Mouse (Mus musculus): Measurements from ENCODE around the gene Cenps. TPM values are rescaled to one million over a fixed set of nuclear protein-coding genes. Genes with fewer than 3 reads are reported as not detected.
A peak's percentile ranks its signal among the peaks of the same experiment; 100 is the strongest.

The Cenps gene
- total and polyA plus RNA-seq, 2 experiments from 2014 or later: 2.0 to 10.3 TPM

DNA sequence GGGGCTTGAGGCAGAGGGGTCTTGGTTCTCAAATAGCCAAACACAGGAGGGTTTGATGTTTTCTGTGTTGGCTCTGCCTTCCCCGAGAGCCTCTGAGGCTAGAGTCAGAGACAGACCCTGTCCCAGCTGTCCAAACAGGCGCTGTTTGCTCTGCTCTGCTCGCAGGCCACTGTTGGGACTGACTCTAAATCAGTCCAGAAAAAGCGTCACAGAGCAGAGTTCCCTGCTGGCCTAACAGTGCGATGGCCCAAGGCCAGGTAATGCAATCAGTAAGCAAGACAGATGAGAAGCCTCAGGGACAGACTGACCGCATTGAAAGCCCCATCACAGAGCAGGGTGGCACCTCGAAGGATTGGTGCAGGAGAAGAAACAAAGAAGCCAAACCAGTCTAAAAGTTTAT is 12.2 kb upstream of the Cenps start:
- WGBS: 65% methylated on average over 7 of the region's 7 CpGs
- Histone ChIP-seq H3K9me3 (replicated peaks; ENCODE audit: control insufficient read depth, low read length) (no peaks in the 10 kb centered on the region), H3K4me1 (ENCODE audit: control insufficient read depth, insufficient read depth) (no peaks in the 10 kb centered on the region), H3K27ac (ENCODE audit: low read depth) (no peak overlapping the region), H3K27me3 (ENCODE audit: control insufficient read depth, insufficient read depth, low read length) (no peaks in the 10 kb centered on the region), H3K9ac (replicated peaks; ENCODE audit: low read depth, low read length) (no peak overlapping the region), H3K4me2 (ENCODE audit: low read depth, low read length) (no peak overlapping the region), H3K4me3 (ENCODE audit: low read depth, low read length) (no peak overlapping the region), H3K36me3 (replicated peaks; ENCODE audit: control insufficient read depth, insufficient read depth, low read length) (peaks cover 50% of the 10 kb centered on the region)
- TF ChIP-seq EP300 (IDR thresholded peaks at IDR 0.05; ENCODE audit: low read depth): no peak
- no peak for TF ChIP-seq CTCF (IDR thresholded peaks at IDR 0.05; ENCODE audit: low read depth)
- DNase-seq (ENCODE audit: low spot score) (no peak), ATAC-seq (ENCODE audit: insufficient read depth, low read depth) (no peak)

GRCm38 (mm10) chr4:149149196-149149595 is 11.8 kb upstream of the Cenps start:
- Histone ChIP-seq H3K27me3 (ENCODE audit: control insufficient read depth, insufficient read depth, low read length) (no peaks in the 10 kb centered on the region), H3K9ac (replicated peaks; ENCODE audit: low read depth, low read length) (no peak overlapping the region), H3K27ac (ENCODE audit: low read depth) (no peak overlapping the region), H3K36me3 (replicated peaks; ENCODE audit: control insufficient read depth, insufficient read depth, low read length) (peaks cover 46% of the 10 kb centered on the region), H3K4me3 (ENCODE audit: low read depth, low read length) (no peak overlapping the region), H3K4me1 (ENCODE audit: control insufficient read depth, insufficient read depth) (no peaks in the 10 kb centered on the region), H3K9me3 (replicated peaks; ENCODE audit: control insufficient read depth, low read length) (no peaks in the 10 kb centered on the region), H3K4me2 (ENCODE audit: low read depth, low read length) (no peak overlapping the region)
- DNase-seq (ENCODE audit: low spot score): no peak
- TF ChIP-seq EP300 (IDR thresholded peaks at IDR 0.05; ENCODE audit: low read depth) (no peak), CTCF (IDR thresholded peaks at IDR 0.05; ENCODE audit: low read depth) (no peak)
- 75% methylated on average over 9 of the region's 9 CpGs for WGBS
- no peak for ATAC-seq (ENCODE audit: insufficient read depth, low read depth)

GRCm38 (mm10) chr4:149148084-149148483 is 10.7 kb upstream of the Cenps start:
- Histone ChIP-seq H3K27me3 (ENCODE audit: control insufficient read depth, insufficient read depth, low read length) (no peaks in the 10 kb centered on the region), H3K4me3 (ENCODE audit: low read depth, low read length) (no peak overlapping the region), H3K27ac (ENCODE audit: low read depth) (no peak overlapping the region), H3K36me3 (replicated peaks; ENCODE audit: control insufficient read depth, insufficient read depth, low read length) (peaks cover 34% of the 10 kb centered on the region), H3K4me2 (ENCODE audit: low read depth, low read length) (no peak overlapping the region), H3K9ac (replicated peaks; ENCODE audit: low read depth, low read length) (no peak overlapping the region), H3K9me3 (replicated peaks; ENCODE audit: control insufficient read depth, low read length) (no peaks in the 10 kb centered on the region), H3K4me1 (ENCODE audit: control insufficient read depth, insufficient read depth) (no peaks in the 10 kb centered on the region)
- WGBS: 68% methylated on average over 4 of the region's 4 CpGs
- no peak for DNase-seq (ENCODE audit: low spot score)
- no peak for ATAC-seq (ENCODE audit: insufficient read depth, low read depth)
- no peak for TF ChIP-seq EP300 (IDR thresholded peaks at IDR 0.05; ENCODE audit: low read depth)

DNA sequence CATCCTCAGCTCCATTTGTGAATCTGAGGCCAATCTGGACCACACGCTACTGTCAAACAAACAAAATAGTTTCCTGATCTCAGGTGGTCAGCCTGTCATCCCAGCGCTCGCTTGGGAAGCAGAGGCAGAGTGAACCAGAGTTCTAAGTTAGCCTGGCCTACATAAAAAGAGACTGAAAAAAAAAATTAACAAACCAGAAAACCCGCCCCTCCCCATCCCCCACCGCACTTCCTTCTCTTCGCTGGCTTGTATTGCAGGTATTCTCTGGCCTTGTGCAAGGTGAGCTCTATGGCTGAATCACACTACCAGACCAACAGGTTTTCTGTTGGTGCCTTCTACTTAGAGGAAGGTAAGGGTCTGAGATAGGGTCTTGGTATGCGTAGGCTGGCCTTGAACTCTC is 10.1 kb upstream of the Cenps start:
- H3K27me3 ChIP-seq (ENCODE audit: control insufficient read depth, insufficient read depth, low read length): no peaks in the 10 kb centered on the region
- H3K36me3 ChIP-seq (replicated peaks; ENCODE audit: control insufficient read depth, insufficient read depth, low read length): peaks cover 29% of the 10 kb centered on the region
- no peak for ATAC-seq (ENCODE audit: insufficient read depth, low read depth)
- H3K4me2 ChIP-seq (ENCODE audit: low read depth, low read length): no peak overlapping the region
- no peak for TF ChIP-seq EP300 (IDR thresholded peaks at IDR 0.05; ENCODE audit: low read depth)
- no peak for TF ChIP-seq CTCF (IDR thresholded peaks at IDR 0.05; ENCODE audit: low read depth)
- H3K9ac ChIP-seq (replicated peaks; ENCODE audit: low read depth, low read length): no peak overlapping the region
- H3K27ac ChIP-seq (ENCODE audit: low read depth): no peak overlapping the region
- no peak for DNase-seq (ENCODE audit: low spot score)
- WGBS: 83% methylated on average over 7 of the region's 7 CpGs
- H3K9me3 ChIP-seq (replicated peaks; ENCODE audit: control insufficient read depth, low read length): no peaks in the 10 kb centered on the region
- H3K4me3 ChIP-seq (ENCODE audit: low read depth, low read length): no peak overlapping the region
- H3K4me1 ChIP-seq (ENCODE audit: control insufficient read depth, insufficient read depth): no peaks in the 10 kb centered on the region

DNA sequence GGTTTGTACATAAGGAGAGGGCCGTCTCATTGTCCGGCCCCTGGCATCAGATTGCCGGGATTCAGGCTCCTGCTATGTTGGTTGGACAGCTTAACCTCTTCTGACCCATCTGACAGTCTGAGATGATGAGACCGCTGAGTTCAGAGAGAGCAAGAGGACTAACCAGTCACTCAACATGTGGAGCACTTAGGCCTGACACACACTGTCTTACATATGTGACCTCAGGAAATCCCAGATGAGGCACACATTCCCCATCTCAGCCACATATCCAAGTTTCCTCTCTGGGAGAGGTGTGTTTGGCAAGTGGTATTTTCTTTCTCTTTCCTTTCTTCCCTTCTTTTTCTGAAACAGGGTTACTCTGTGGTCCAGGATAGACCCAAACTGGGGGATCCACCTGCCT is 7.7 kb upstream of the Cenps start:
- WGBS: 81% methylated on average over 4 of the region's 4 CpGs

DNA sequence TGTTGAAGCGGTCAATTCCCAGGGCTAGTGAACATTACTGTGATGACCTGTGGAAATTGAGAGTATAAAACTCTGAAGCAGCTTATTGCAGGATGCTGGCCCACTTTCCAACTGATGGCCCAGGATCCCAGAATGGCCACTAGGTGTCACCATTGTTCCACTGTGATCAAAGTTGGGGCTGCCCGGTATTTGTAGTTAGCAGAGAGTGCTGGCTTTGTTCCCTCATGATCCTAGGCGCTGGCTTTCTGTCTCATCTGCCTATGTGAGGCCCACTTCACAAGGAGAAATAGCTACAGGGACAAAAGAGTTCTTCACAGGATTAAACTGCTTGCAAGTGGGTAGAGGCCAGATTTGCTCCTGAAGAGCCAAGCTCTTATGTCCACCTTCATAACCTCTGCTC is 7.0 kb upstream of the Cenps start:
- Histone ChIP-seq H3K27ac (ENCODE audit: low read depth) (no peak overlapping the region), H3K4me2 (ENCODE audit: low read depth, low read length) (no peak overlapping the region), H3K4me3 (ENCODE audit: low read depth, low read length) (no peak overlapping the region), H3K4me1 (ENCODE audit: control insufficient read depth, insufficient read depth) (no peaks in the 10 kb centered on the region), H3K36me3 (replicated peaks; ENCODE audit: control insufficient read depth, insufficient read depth, low read length) (no peaks in the 10 kb centered on the region), H3K9me3 (replicated peaks; ENCODE audit: control insufficient read depth, low read length) (no peaks in the 10 kb centered on the region), H3K9ac (replicated peaks; ENCODE audit: low read depth, low read length) (no peak overlapping the region), H3K27me3 (ENCODE audit: control insufficient read depth, insufficient read depth, low read length) (no peaks in the 10 kb centered on the region)
- DNase-seq (ENCODE audit: low spot score) (peak; percentile 82), ATAC-seq (ENCODE audit: insufficient read depth, low read depth) (peak; percentile 81)
- 4% methylated on average over 3 of the region's 3 CpGs for WGBS
- TF ChIP-seq EP300 (IDR thresholded peaks at IDR 0.05; ENCODE audit: low read depth) (no peak), CTCF (IDR thresholded peaks at IDR 0.05; ENCODE audit: low read depth) (peak; percentile 97)

More for the DNA sequence above, 7.7 kb upstream of the Cenps start:
- H3K27me3 ChIP-seq (ENCODE audit: control insufficient read depth, insufficient read depth, low read length): no peaks in the 10 kb centered on the region
- no peak overlapping the region for H3K4me3 ChIP-seq (ENCODE audit: low read depth, low read length)
- TF ChIP-seq EP300 (IDR thresholded peaks at IDR 0.05; ENCODE audit: low read depth) (no peak), CTCF (IDR thresholded peaks at IDR 0.05; ENCODE audit: low read depth) (no peak)
- H3K9ac ChIP-seq (replicated peaks; ENCODE audit: low read depth, low read length): no peak overlapping the region
- no peak overlapping the region for H3K4me2 ChIP-seq (ENCODE audit: low read depth, low read length)
- ATAC-seq (ENCODE audit: insufficient read depth, low read depth) (no peak), DNase-seq (ENCODE audit: low spot score) (no peak)
- no peaks in the 10 kb centered on the region for H3K4me1 ChIP-seq (ENCODE audit: control insufficient read depth, insufficient read depth)
- no peaks in the 10 kb centered on the region for H3K9me3 ChIP-seq (replicated peaks; ENCODE audit: control insufficient read depth, low read length)
- peaks cover 5% of the 10 kb centered on the region; the same call in 1 of the 2 replicates for H3K36me3 ChIP-seq (replicated peaks; ENCODE audit: control insufficient read depth, insufficient read depth, low read length)
- no peak overlapping the region for H3K27ac ChIP-seq (ENCODE audit: low read depth)
